Mouse (Mus musculus): ENCODE results near the gene 1810046K07Rik. TPM values are rescaled to one million over a fixed set of nuclear protein-coding genes. Genes with fewer than 3 reads are reported as not detected.
A peak's percentile ranks its signal among the peaks of the same experiment; 100 is the strongest.

Gene 1810046K07Rik
- polyA plus RNA-seq, 1 experiment from 2014 or later: not detected

- Histone ChIP-seq H3K4me1 (replicated peaks; ENCODE audit: insufficient read depth, low read length) (no peaks in the 10 kb centered on the region), H3K36me3 (ENCODE audit: insufficient read depth, low read length) (no peaks in the 10 kb centered on the region), H3K27ac (no peak overlapping the region), H3K9ac (ENCODE audit: low read depth, low read length) (no peak overlapping the region), H3K4me2 (ENCODE audit: low read length) (no peak overlapping the region), H3K27me3 (ENCODE audit: insufficient read depth, low read length) (no peaks in the 10 kb centered on the region; the same call in 1 of the 2 replicates), H3K9me3 (replicated peaks; ENCODE audit: low read length) (no peaks in the 10 kb centered on the region), H3K4me3 (replicated peaks; ENCODE audit: low read depth, low read length) (no peak overlapping the region)
- WGBS: 60% methylated on average over 7 of the region's 7 CpGs
- ATAC-seq (replicated peaks; ENCODE audit: low FRiP score, low read depth) (no peak), DNase-seq (ENCODE audit: low spot score) (no peak)
- no peak for TF ChIP-seq CTCF (IDR thresholded peaks at IDR 0.05; ENCODE audit: low read depth)
Observed at GRCm38 (mm10) chr9:51324406-51325065, 4.2 kb downstream of the 1810046K07Rik start.

GRCm38 (mm10) chr9:51320096-51320495 is 8.6 kb downstream of the 1810046K07Rik start:
- TF ChIP-seq CTCF (IDR thresholded peaks at IDR 0.05; ENCODE audit: low read depth): no peak
- 87% methylated on average over 1 of the region's 1 CpGs for WGBS

GRCm38 (mm10) chr9:51318246-51318645 is 10.5 kb downstream of the 1810046K07Rik start:
- 84% methylated on average over 4 of the region's 4 CpGs for WGBS
- no peak for TF ChIP-seq CTCF (IDR thresholded peaks at IDR 0.05; ENCODE audit: low read depth)
- Histone ChIP-seq H3K9me3 (replicated peaks; ENCODE audit: low read length) (no peaks in the 10 kb centered on the region), H3K9ac (ENCODE audit: low read depth, low read length) (no peak overlapping the region), H3K27me3 (ENCODE audit: insufficient read depth, low read length) (no peaks in the 10 kb centered on the region; the same call in 1 of the 2 replicates), H3K4me1 (replicated peaks; ENCODE audit: insufficient read depth, low read length) (no peaks in the 10 kb centered on the region), H3K36me3 (ENCODE audit: insufficient read depth, low read length) (no peaks in the 10 kb centered on the region), H3K4me2 (ENCODE audit: low read length) (no peak overlapping the region), H3K4me3 (replicated peaks; ENCODE audit: low read depth, low read length) (no peak overlapping the region), H3K27ac (no peak overlapping the region)
- DNase-seq (ENCODE audit: low spot score): no peak
- no peak for ATAC-seq (replicated peaks; ENCODE audit: low FRiP score, low read depth)

More at GRCm38 (mm10) chr9:51320096-51320495, 8.6 kb downstream of the 1810046K07Rik start:
- Histone ChIP-seq H3K27me3 (ENCODE audit: insufficient read depth, low read length) (no peaks in the 10 kb centered on the region; the same call in 1 of the 2 replicates), H3K36me3 (ENCODE audit: insufficient read depth, low read length) (no peaks in the 10 kb centered on the region), H3K9me3 (replicated peaks; ENCODE audit: low read length) (no peaks in the 10 kb centered on the region), H3K4me2 (ENCODE audit: low read length) (no peak overlapping the region), H3K27ac (no peak overlapping the region), H3K4me1 (replicated peaks; ENCODE audit: insufficient read depth, low read length) (no peaks in the 10 kb centered on the region), H3K9ac (ENCODE audit: low read depth, low read length) (no peak overlapping the region), H3K4me3 (replicated peaks; ENCODE audit: low read depth, low read length) (no peak overlapping the region)
- ATAC-seq (replicated peaks; ENCODE audit: low FRiP score, low read depth) (no peak), DNase-seq (ENCODE audit: low spot score) (no peak)

- ATAC-seq (replicated peaks; ENCODE audit: low FRiP score, low read depth): no peak
- no peak overlapping the region for H3K4me3 ChIP-seq (replicated peaks; ENCODE audit: low read depth, low read length)
- H3K9ac ChIP-seq (ENCODE audit: low read depth, low read length): no peak overlapping the region
- no peaks in the 10 kb centered on the region for H3K27me3 ChIP-seq (ENCODE audit: insufficient read depth, low read length)
- no peak overlapping the region for H3K27ac ChIP-seq
- no peak overlapping the region for H3K4me2 ChIP-seq (ENCODE audit: low read length)
- H3K9me3 ChIP-seq (replicated peaks; ENCODE audit: low read length): no peaks in the 10 kb centered on the region
- 91% methylated on average over 4 of the region's 4 CpGs for WGBS
- no peak for TF ChIP-seq CTCF (IDR thresholded peaks at IDR 0.05; ENCODE audit: low read depth)
- DNase-seq (ENCODE audit: low spot score): no peak
- H3K4me1 ChIP-seq (replicated peaks; ENCODE audit: insufficient read depth, low read length): no peaks in the 10 kb centered on the region
- no peaks in the 10 kb centered on the region for H3K36me3 ChIP-seq (ENCODE audit: insufficient read depth, low read length)
Observed at GRCm38 (mm10) chr9:51317322-51317721, 11.4 kb downstream of the 1810046K07Rik start.

- H3K36me3 ChIP-seq (ENCODE audit: insufficient read depth, low read length): no peaks in the 10 kb centered on the region
- no peak for TF ChIP-seq CTCF (IDR thresholded peaks at IDR 0.05; ENCODE audit: low read depth)
- no peak overlapping the region for H3K4me2 ChIP-seq (ENCODE audit: low read length)
- no peak for DNase-seq (ENCODE audit: low spot score)
- H3K9ac ChIP-seq (ENCODE audit: low read depth, low read length): no peak overlapping the region
- no peak overlapping the region for H3K27ac ChIP-seq
- no peaks in the 10 kb centered on the region for H3K4me1 ChIP-seq (replicated peaks; ENCODE audit: insufficient read depth, low read length)
- H3K27me3 ChIP-seq (ENCODE audit: insufficient read depth, low read length): no peaks in the 10 kb centered on the region
- no peak for ATAC-seq (replicated peaks; ENCODE audit: low FRiP score, low read depth)
- H3K4me3 ChIP-seq (replicated peaks; ENCODE audit: low read depth, low read length): no peak overlapping the region
- 70% methylated on average over 6 of the region's 6 CpGs for WGBS
- no peaks in the 10 kb centered on the region for H3K9me3 ChIP-seq (replicated peaks; ENCODE audit: low read length)
Observed at GRCm38 (mm10) chr9:51315402-51316063, 13.2 kb downstream of the 1810046K07Rik start.

- peak; percentile 33 for DNase-seq (ENCODE audit: low spot score)
- no peak for TF ChIP-seq CTCF (IDR thresholded peaks at IDR 0.05; ENCODE audit: low read depth)
- Histone ChIP-seq H3K27ac (no peak overlapping the region), H3K4me1 (replicated peaks; ENCODE audit: insufficient read depth, low read length) (no peaks in the 10 kb centered on the region), H3K9ac (ENCODE audit: low read depth, low read length) (no peak overlapping the region), H3K36me3 (ENCODE audit: insufficient read depth, low read length) (no peaks in the 10 kb centered on the region), H3K4me3 (replicated peaks; ENCODE audit: low read depth, low read length) (no peak overlapping the region), H3K9me3 (replicated peaks; ENCODE audit: low read length) (no peaks in the 10 kb centered on the region), H3K27me3 (ENCODE audit: insufficient read depth, low read length) (no peaks in the 10 kb centered on the region), H3K4me2 (ENCODE audit: low read length) (peak overlapping the region; percentile 40)
- WGBS: 31% methylated on average over 18 of the region's 18 CpGs
- peak; percentile 43; the same call in 1 of the 2 replicates for ATAC-seq (replicated peaks; ENCODE audit: low FRiP score, low read depth)
Observed at GRCm38 (mm10) chr9:51312554-51313317, 16.0 kb downstream of the 1810046K07Rik start.
